Mouse (Mus musculus) small intestine, adult 2 months (tissue): ENCODE data around the gene 1700020L24Rik.

Experiments used
- CTCF ChIP-seq: fragments of 200-500 bp; IDR thresholded peaks from 2 replicates; pipeline ENCODE4 v1.5.1; 2012; ENCODE audit warnings: low read depth, mild to moderate bottlenecking, control low read depth, inconsistent platforms, low read length, moderate library complexity, mixed read lengths; ENCODE audit not compliant: insufficient replicate concordance, insufficient read length; ENCODE audit errors: extremely low read depth
- POLR2A ChIP-seq: fragments of 200-500 bp; IDR thresholded peaks from 2 replicates; pipeline ENCODE4 v1.6.1; 2012; ENCODE audit warnings: low read depth, mild to moderate bottlenecking, control low read depth, inconsistent platforms, low read length, moderate library complexity

DNA sequence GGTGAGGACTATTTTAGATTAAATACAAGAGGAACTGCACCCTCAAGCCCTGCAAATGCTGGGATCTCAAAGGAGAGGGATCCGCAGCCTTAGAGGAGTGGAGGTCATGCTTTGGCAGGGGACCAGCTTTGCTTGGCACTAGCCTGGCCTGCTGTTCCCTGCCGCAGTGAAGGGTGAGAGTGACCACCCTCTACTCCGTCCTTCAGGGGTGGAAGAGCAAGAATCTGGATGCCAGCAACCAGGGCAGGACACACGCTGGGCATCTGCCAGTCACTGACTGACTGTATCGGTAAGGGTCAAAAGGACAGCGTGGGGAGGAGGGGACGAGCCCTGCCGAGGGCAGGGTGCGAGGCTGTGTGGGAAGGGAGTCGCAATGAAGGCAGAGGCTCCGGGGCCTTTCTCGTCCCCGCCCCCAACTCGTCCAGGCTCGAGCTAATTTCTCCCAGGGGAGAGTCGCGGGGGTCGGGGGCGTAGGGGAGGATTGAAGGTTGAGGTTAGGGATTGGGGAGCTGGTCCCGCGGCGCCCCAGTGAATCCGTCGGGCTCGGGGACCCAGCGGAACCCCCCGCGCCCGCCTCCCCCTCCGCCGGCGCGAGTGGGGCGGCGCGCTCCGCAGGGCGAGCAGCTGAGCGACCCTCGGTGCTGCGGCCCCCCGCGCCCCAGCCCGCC is 28.3 kb upstream of the 1700020L24Rik start, which contains the start of gene Rasl10b:
- TF ChIP-seq POLR2A, result no peak
- TF ChIP-seq CTCF, result no peak
